ENCODE assay signal across 11 mouse cellular contexts in the genomic region with DNA sequence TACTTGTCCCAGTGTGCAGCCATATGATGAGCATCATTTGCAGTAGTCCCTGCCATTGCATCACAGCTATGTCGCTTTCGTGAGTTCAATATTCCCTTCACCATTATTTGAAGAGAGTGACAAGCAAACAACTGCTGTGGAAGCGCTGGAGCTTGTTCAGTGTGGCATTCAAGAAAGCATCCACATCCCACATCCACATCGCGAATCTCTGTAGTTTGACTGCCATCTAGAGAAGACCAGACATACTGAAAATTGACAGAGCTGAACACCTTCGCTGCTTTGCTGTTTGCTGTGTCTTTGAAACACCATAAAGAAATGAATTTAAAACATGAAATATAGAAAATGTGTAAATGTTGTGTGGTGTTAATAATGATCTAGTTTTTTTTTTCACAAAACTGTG. TPM values are rescaled to one million over a fixed set of nuclear protein-coding genes. Genes with fewer than 3 reads are reported as not detected.
DNase-seq lines count a peak whose midpoint lies in the region; ATAC-seq and TF ChIP-seq lines count a peak whose summit lies in the region.
"Had no signal": no experiment of that assay in that cellular context is flagged by ENCODE, and none has a peak within 500 bp of the region (broad histone marks: within the 10 kb centered on the region; RNA-seq: fewer than 3 reads in every experiment).

No protein-coding gene starts in this region.

- no peak overlapping the region for H3K27ac ChIP-seq in kidney, embryonic 14.5 days (ENCODE audit: low read depth, low read length)
- no peak overlapping the region for H3K27ac ChIP-seq in kidney, embryonic 15.5 days
- H3K27ac ChIP-seq in hindbrain, postnatal 0 days: no peak overlapping the region
- no peak overlapping the region for H3K27ac ChIP-seq in midbrain, postnatal 0 days (ENCODE audit: low read depth, low read length)
- H3K27ac ChIP-seq in cerebellum, adult 2 months (ENCODE audit: insufficient read depth, low read length): no peak overlapping the region
- H3K27ac ChIP-seq: limb, embryonic 13.5 days had no signal

- peak; percentile 34 for DNase-seq in embryo, embryonic 10.5 days (ENCODE audit: low spot score)
- DNase-seq in hindbrain, postnatal 0 days (ENCODE audit: low spot score): peak; percentile 80
- peak; percentile 86 for DNase-seq in midbrain, postnatal 0 days (ENCODE audit: low spot score)
- DNase-seq in urinary bladder, postnatal 10 days (ENCODE audit: low spot score): no peak
- DNase-seq in cerebellum, adult 2 months: no peak
- DNase-seq: heart, postnatal 14 days had no signal

- H3K4me3 ChIP-seq in kidney, embryonic 14.5 days (ENCODE audit: low read length): no peak overlapping the region
- H3K4me3 ChIP-seq in kidney, embryonic 15.5 days (replicated peaks): no peak overlapping the region
- no peak overlapping the region for H3K4me3 ChIP-seq in hindbrain, postnatal 0 days (ENCODE audit: low read length)
- no peak overlapping the region for H3K4me3 ChIP-seq in midbrain, postnatal 0 days (ENCODE audit: low read depth, low read length)
- no peak overlapping the region for H3K4me3 ChIP-seq in cerebellum, adult 2 months (replicated peaks; ENCODE audit: insufficient read depth, low read depth, low read length)
- H3K4me3 ChIP-seq: erythroblast, embryonic 14.5 days; limb, embryonic 13.5 days had no signal

- no peaks in the 10 kb centered on the region for H3K4me1 ChIP-seq in kidney, embryonic 14.5 days (ENCODE audit: control insufficient read depth, insufficient read depth, low read length)
- H3K4me1 ChIP-seq in kidney, embryonic 15.5 days: 0 out of 2 replicates have a peak, but pooled peaks cover 3% of the 10 kb centered on the region
- no peaks in the 10 kb centered on the region for H3K4me1 ChIP-seq in hindbrain, postnatal 0 days (ENCODE audit: insufficient read depth, low read length)
- no peaks in the 10 kb centered on the region for H3K4me1 ChIP-seq in midbrain, postnatal 0 days (ENCODE audit: insufficient read depth, low read length)
- no peaks in the 10 kb centered on the region for H3K4me1 ChIP-seq in cerebellum, adult 2 months (ENCODE audit: control insufficient read depth, insufficient read depth, low read length)
- H3K4me1 ChIP-seq: limb, embryonic 13.5 days had no signal

- TF ChIP-seq POLR2A in cerebellum, adult 2 months (IDR thresholded peaks at IDR 0.05; ENCODE audit: borderline replicate concordance, insufficient read depth, low read length): no peak

- ATAC-seq in kidney, embryonic 14.5 days (ENCODE audit: low FRiP score, low TSS enrichment): peak; percentile 32; the same call in 1 of the 2 replicates
- ATAC-seq in kidney, embryonic 15.5 days (replicated peaks; ENCODE audit: low FRiP score): no peak
- ATAC-seq in hindbrain, postnatal 0 days: peak; percentile 82
- ATAC-seq in midbrain, postnatal 0 days (ENCODE audit: low FRiP score): 0 out of 2 replicates have a peak, but pooled peaks have one; percentile 44

- peak; percentile 72 for TF ChIP-seq CTCF in hindbrain, postnatal 0 days (IDR thresholded peaks at IDR 0.05; ENCODE audit: low read depth)
- TF ChIP-seq CTCF in midbrain, postnatal 0 days (IDR thresholded peaks at IDR 0.05): peak; percentile 83
- no peak for TF ChIP-seq CTCF in cerebellum, adult 2 months (IDR thresholded peaks at IDR 0.05; ENCODE audit: borderline replicate concordance, insufficient read depth, low read depth, low read length)

- H3K36me3 ChIP-seq in kidney, embryonic 14.5 days (ENCODE audit: control insufficient read depth, insufficient read depth, low read length): no peaks in the 10 kb centered on the region
- no peaks in the 10 kb centered on the region for H3K36me3 ChIP-seq in kidney, embryonic 15.5 days
- no peaks in the 10 kb centered on the region for H3K36me3 ChIP-seq in hindbrain, postnatal 0 days (ENCODE audit: insufficient read depth, low read length)
- no peaks in the 10 kb centered on the region for H3K36me3 ChIP-seq in midbrain, postnatal 0 days (ENCODE audit: insufficient read depth, low read length)
- H3K36me3 ChIP-seq: limb, embryonic 13.5 days had no signal

- no peaks in the 10 kb centered on the region for H3K27me3 ChIP-seq in kidney, embryonic 14.5 days (ENCODE audit: control insufficient read depth, insufficient read depth, low read length)
- no peaks in the 10 kb centered on the region for H3K27me3 ChIP-seq in kidney, embryonic 15.5 days
- no peaks in the 10 kb centered on the region for H3K27me3 ChIP-seq in hindbrain, postnatal 0 days (ENCODE audit: insufficient read depth, low read length)
- H3K27me3 ChIP-seq in midbrain, postnatal 0 days (ENCODE audit: insufficient read depth, low read length): no peaks in the 10 kb centered on the region
- H3K27me3 ChIP-seq in cerebellum, adult 2 months (ENCODE audit: control insufficient read depth, insufficient read depth, low read length): no peaks in the 10 kb centered on the region
- H3K27me3 ChIP-seq: limb, embryonic 13.5 days had no signal

- WGBS in kidney, embryonic 14.5 days: 71% methylated on average over 6 of the region's 6 CpGs
- WGBS in kidney, embryonic 15.5 days: 71% methylated on average over 6 of the region's 6 CpGs
- 56% methylated on average over 6 of the region's 6 CpGs for WGBS in hindbrain, postnatal 0 days
- WGBS in midbrain, postnatal 0 days: 58% methylated on average over 6 of the region's 6 CpGs
- 71% methylated on average over 6 of the region's 6 CpGs for WGBS in cerebellum, adult 2 months

- no peaks in the 10 kb centered on the region for H3K9me3 ChIP-seq in kidney, embryonic 14.5 days (ENCODE audit: control insufficient read depth, low read length)
- no peaks in the 10 kb centered on the region for H3K9me3 ChIP-seq in kidney, embryonic 15.5 days (replicated peaks)
- H3K9me3 ChIP-seq in hindbrain, postnatal 0 days (ENCODE audit: low read length): no peaks in the 10 kb centered on the region
- no peaks in the 10 kb centered on the region for H3K9me3 ChIP-seq in midbrain, postnatal 0 days (ENCODE audit: low read length)
- H3K9me3 ChIP-seq: limb, embryonic 13.5 days had no signal

- no peak overlapping the region for H3K9ac ChIP-seq in kidney, embryonic 14.5 days (ENCODE audit: low read depth, low read length)
- H3K9ac ChIP-seq in kidney, embryonic 15.5 days: no peak overlapping the region
- no peak overlapping the region for H3K9ac ChIP-seq in hindbrain, postnatal 0 days (replicated peaks; ENCODE audit: low read length)
- no peak overlapping the region for H3K9ac ChIP-seq in midbrain, postnatal 0 days (replicated peaks; ENCODE audit: low read length, poor library complexity, severe bottlenecking)
- H3K9ac ChIP-seq: limb, embryonic 13.5 days had no signal

- H3K4me2 ChIP-seq in kidney, embryonic 14.5 days (replicated peaks; ENCODE audit: low read depth, low read length): no peak overlapping the region
- no peak overlapping the region for H3K4me2 ChIP-seq in kidney, embryonic 15.5 days
- no peak overlapping the region for H3K4me2 ChIP-seq in hindbrain, postnatal 0 days (ENCODE audit: low read depth, low read length)
- H3K4me2 ChIP-seq in midbrain, postnatal 0 days (ENCODE audit: low read depth, low read length, poor library complexity, severe bottlenecking): no peak overlapping the region
- H3K4me2 ChIP-seq: limb, embryonic 13.5 days had no signal

RNA-seq across cellular contexts. Expression of gene Gm10283, which starts 58.0 kb away (rescaled TPM):
- polyA plus RNA-seq in kidney, embryonic 14.5 days (2014; fragmentation: Nextera tagmentation; extraction: Ambion mirVana): not detected in 2 replicates
- 0.78 and 1.1 TPM in 2 replicates for polyA plus RNA-seq in kidney, embryonic 15.5 days (2015; fragmentation: Nextera tagmentation; extraction: Ambion mirVana)
- total RNA-seq in hindbrain, postnatal 0 days (2014; rRNA removed): not detected in 2 replicates
- polyA plus RNA-seq in hindbrain, postnatal 0 days (2015; fragmentation: Nextera tagmentation; extraction: Ambion mirVana): not detected in 2 replicates
- not detected in 2 replicates for total RNA-seq in midbrain, postnatal 0 days (2014; rRNA removed)
- not detected in 2 replicates for polyA plus RNA-seq in midbrain, postnatal 0 days (2015; fragmentation: Nextera tagmentation; extraction: Ambion mirVana)
- polyA plus RNA-seq in cerebellum, adult 2 months (2012; rRNA removed): not detected in 2 replicates
- total RNA-seq: heart, postnatal 14 days; megakaryocyte-erythroid progenitor cell, adult 5-6 weeks had no signal
- polyA plus RNA-seq: erythroblast, embryonic 14.5 days; limb, embryonic 13.5 days had no signal

Comparison
In these comparisons a context has a peak if more than half of its experiments do, and no peak if none do; other contexts are left out.
1. DNase-seq: peak in embryo, embryonic 10.5 days (single experiment), hindbrain, postnatal 0 days (single experiment) and midbrain, postnatal 0 days (single experiment); none in urinary bladder, postnatal 10 days (single experiment) and cerebellum, adult 2 months (0 of 2).